Mouse (Mus musculus) hindbrain, embryonic 13.5 days (tissue): Measurements from ENCODE around the gene Pknox1. TPM values are rescaled to one million over a fixed set of nuclear protein-coding genes. Genes with fewer than 3 reads are reported as not detected.

ENCODE experiments used
- ATAC-seq: fragments of 200-750 bp; cut with Nextera tagmentation; 2 replicates; pipeline ENCODE4 v1.8.0; 2017; ENCODE audit warnings: moderate TSS enrichment; ENCODE audit not compliant: low FRiP score
- H3K27ac ChIP-seq: fragments of 300-500 bp; sonication (generic); 2 replicates; pipeline ENCODE4 v1.5.1; 2015; ENCODE audit warnings: inconsistent platforms, mild to moderate bottlenecking, moderate library complexity
- H3K27me3 ChIP-seq: fragments of 300-500 bp; sonication (generic); 2 replicates; pipeline ENCODE4 v1.6.1; 2015; ENCODE audit warnings: mild to moderate bottlenecking, inconsistent platforms
- H3K36me3 ChIP-seq: fragments of 300-500 bp; sonication (generic); 2 replicates; pipeline ENCODE4 v1.6.1; 2015; ENCODE audit warnings: mild to moderate bottlenecking, inconsistent platforms
- H3K4me1 ChIP-seq: fragments of 300-500 bp; sonication (generic); replicated peaks from 2 replicates; pipeline ENCODE4 v1.6.1; 2015; ENCODE audit warnings: inconsistent platforms
- H3K4me2 ChIP-seq: fragments of 300-500 bp; sonication (generic); 2 replicates; pipeline ENCODE4 v1.6.1; 2015; ENCODE audit warnings: inconsistent platforms, mild to moderate bottlenecking, moderate library complexity
- H3K4me3 ChIP-seq: fragments of 300-500 bp; sonication (generic); 2 replicates; pipeline ENCODE4 v1.5.1; 2015; ENCODE audit warnings: mild to moderate bottlenecking, inconsistent platforms
- H3K9ac ChIP-seq: fragments of 300-500 bp; sonication (generic); 2 replicates; pipeline ENCODE4 v1.6.1; 2015; ENCODE audit warnings: mild to moderate bottlenecking, inconsistent platforms
- H3K9me3 ChIP-seq: fragments of 300-500 bp; sonication (generic); 2 replicates; pipeline ENCODE4 v1.6.1; 2016; ENCODE audit warnings: inconsistent platforms
- WGBS: fragments of 180-500 bp; shearing (Covaris S2); methylation state at CpG from one replicate; pipeline ENCODE4 v1.1.7; 2015; 5-methylcytosine and 5-hydroxymethylcytosine counted together
- polyA plus RNA-seq: library from polyadenylated mRNA; unstranded; fragments of >200 nt; fragmentation: Nextera tagmentation; extraction: Ambion mirVana; gene quantifications from 2 replicates; pipeline ENCODE4 v1.2.1, GENCODE M21; 2015

Pknox1 gene
- polyA plus RNA-seq, 1 experiment from 2014 or later: 42.5 TPM

DNA sequence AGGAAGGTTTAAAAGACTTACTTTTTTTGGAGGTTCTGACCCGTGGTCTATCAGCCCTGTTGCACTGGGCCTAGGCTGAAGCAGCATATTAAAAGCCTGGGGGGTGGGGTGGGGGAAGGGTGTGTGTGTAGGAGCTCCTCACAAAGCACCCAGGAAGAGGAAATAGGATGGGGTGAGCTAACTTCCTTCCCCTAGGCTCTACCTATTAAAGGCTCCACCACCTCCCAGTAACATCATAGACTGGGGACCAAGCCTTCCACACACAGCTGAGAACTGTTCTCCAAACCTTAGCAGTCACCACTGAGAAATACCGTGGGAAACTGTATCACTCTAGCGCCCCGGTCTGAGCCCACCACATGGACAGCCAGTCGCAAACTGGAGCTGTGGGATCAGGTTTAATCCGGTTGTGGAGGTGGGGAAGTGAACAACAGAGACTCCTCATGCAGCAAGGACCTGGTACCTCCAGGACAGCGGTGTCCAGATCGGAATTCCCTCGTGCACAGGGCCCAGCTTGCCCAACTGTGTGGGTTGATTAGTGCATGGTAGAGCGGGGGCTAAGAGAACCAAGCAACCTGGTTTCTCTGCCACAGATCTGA, 6.5 kb upstream of the Pknox1 start:
- 81% methylated on average over 10 of the region's 10 CpGs for WGBS
- Histone ChIP-seq H3K4me3 (no peak overlapping the region), H3K27me3 (no peaks in the 10 kb centered on the region), H3K4me1 (peaks cover 25% of the 10 kb centered on the region), H3K36me3 (no peaks in the 10 kb centered on the region), H3K9me3 (no peaks in the 10 kb centered on the region), H3K4me2 (no peak overlapping the region), H3K9ac (no peak overlapping the region), H3K27ac (peak overlapping the region; percentile 71)
- ATAC-seq: no peak

DNA sequence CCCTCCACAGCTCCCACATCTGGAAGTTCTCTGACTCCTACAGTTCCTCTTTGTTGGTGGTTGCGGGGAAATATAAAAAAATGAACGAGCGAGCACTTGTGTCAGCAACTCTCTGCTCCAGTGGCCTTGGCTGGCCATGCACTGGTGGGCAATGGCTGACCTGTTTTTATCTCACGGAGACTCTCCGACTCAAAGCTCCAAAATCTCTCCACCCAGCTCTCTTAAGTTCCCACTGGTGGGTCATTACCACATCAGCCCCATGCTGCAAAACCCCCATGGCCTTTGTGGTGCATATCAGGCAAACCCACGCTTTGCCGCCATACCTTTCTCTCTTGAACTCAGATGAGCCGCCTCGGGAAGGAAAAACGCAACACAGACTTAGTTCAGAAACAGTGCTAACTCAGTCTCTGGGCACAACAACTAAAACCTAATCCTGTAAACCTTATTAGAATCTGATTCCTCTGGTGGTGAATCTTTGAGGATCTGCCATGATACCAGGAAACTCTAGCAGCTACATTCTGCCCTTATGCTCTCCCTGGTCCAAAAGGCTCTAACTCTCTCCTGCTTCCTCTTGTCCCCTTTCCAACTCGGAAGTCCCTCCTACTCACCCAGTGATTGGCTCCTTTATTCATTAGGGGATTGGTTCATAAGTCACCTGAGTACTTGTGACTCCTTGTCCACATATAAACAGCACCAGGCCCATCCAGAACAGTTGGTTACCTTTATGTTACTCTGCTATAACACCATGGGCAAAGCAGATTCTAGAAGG, 5.3 kb upstream of the Pknox1 start:
- H3K27me3 ChIP-seq: no peaks in the 10 kb centered on the region
- H3K9me3 ChIP-seq: no peaks in the 10 kb centered on the region
- WGBS: 89% methylated on average over 11 of the region's 11 CpGs
- no peak overlapping the region for H3K9ac ChIP-seq
- no peak overlapping the region for H3K4me2 ChIP-seq
- no peak for ATAC-seq
- no peak overlapping the region for H3K27ac ChIP-seq
- H3K36me3 ChIP-seq: no peaks in the 10 kb centered on the region
- peaks cover 32% of the 10 kb centered on the region for H3K4me1 ChIP-seq
- H3K4me3 ChIP-seq: no peak overlapping the region

DNA sequence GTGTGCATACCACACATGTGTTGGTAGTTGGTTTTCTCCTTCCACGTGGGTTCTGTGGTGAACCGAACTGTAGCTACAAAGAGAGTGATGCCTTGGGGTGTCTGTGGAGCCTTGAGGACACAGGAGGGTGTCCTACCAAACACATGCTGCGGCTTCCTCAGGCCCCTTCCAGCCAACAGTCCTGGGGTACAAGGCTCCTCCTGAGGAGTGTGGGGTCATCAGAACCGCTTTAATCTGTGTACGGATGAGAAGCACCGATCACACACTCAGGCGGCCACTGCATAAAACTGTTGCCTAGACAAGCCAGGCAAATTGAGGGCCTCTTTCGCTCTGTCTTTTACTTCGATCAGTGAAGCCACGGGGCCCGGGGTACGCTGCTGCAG, 911 bp upstream of the Pknox1 start:
- Histone ChIP-seq H3K36me3 (no peaks in the 10 kb centered on the region), H3K4me3 (peak overlapping the region; percentile 38), H3K27ac (peak overlapping the region; percentile 94), H3K4me1 (peaks cover 35% of the 10 kb centered on the region), H3K9me3 (no peaks in the 10 kb centered on the region), H3K9ac (peak overlapping the region; percentile 70), H3K27me3 (no peaks in the 10 kb centered on the region), H3K4me2 (peak overlapping the region; percentile 54)
- WGBS: 15% methylated on average over 12 of the region's 12 CpGs
- ATAC-seq: no peak

DNA sequence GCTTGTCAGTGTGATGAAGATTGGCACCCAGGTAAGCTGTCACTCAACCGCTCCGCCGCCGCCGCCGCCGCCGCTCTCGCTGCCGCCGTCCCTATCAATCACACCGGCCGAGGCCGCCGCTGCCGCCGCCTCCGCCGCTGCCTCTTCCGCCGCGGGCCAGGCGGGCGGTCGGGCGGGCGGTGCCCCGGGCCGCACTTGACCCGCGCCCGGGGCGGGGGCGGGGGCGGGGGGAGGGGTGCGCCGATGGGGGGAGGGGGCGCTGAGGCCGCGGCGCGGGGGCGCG, 265 bp downstream of the Pknox1 start:
- H3K9ac ChIP-seq: peak overlapping the region; percentile 96
- H3K4me3 ChIP-seq: peak overlapping the region; percentile 84
- H3K36me3 ChIP-seq: no peaks in the 10 kb centered on the region
- no peaks in the 10 kb centered on the region for H3K9me3 ChIP-seq
- H3K27me3 ChIP-seq: no peaks in the 10 kb centered on the region
- H3K4me1 ChIP-seq: peaks cover 47% of the 10 kb centered on the region
- ATAC-seq: no peak
- WGBS: 0% methylated on average over 23 of the region's 44 CpGs
- peak overlapping the region; percentile 83 for H3K4me2 ChIP-seq
- H3K27ac ChIP-seq: peak overlapping the region; percentile 99

GRCm38 (mm10) chr17:31565141-31566056, 865 bp downstream of the Pknox1 start:
- Histone ChIP-seq H3K4me3 (peak overlapping the region; percentile 84), H3K9me3 (no peaks in the 10 kb centered on the region), H3K27ac (peak overlapping the region; percentile 99), H3K27me3 (no peaks in the 10 kb centered on the region), H3K36me3 (no peaks in the 10 kb centered on the region), H3K4me2 (peak overlapping the region; percentile 83), H3K9ac (peak overlapping the region; percentile 96), H3K4me1 (peaks cover 52% of the 10 kb centered on the region)
- ATAC-seq: peak; percentile 63
- under 1% methylated on average over 73 of the region's 88 CpGs for WGBS

- Histone ChIP-seq H3K9ac (peak overlapping the region; percentile 96), H3K9me3 (no peaks in the 10 kb centered on the region), H3K27ac (peak overlapping the region; percentile 99; the same call in 1 of the 2 replicates), H3K27me3 (no peaks in the 10 kb centered on the region), H3K4me3 (peak overlapping the region; percentile 84), H3K4me2 (peak overlapping the region; percentile 83), H3K36me3 (no peaks in the 10 kb centered on the region), H3K4me1 (peaks cover 56% of the 10 kb centered on the region)
- 67% methylated on average over 6 of the region's 6 CpGs for WGBS
- ATAC-seq: no peak
Measured at GRCm38 (mm10) chr17:31566276-31566675, 1.7 kb downstream of the Pknox1 start.

- no peak overlapping the region for H3K27ac ChIP-seq
- H3K36me3 ChIP-seq: no peaks in the 10 kb centered on the region
- H3K4me3 ChIP-seq: no peak overlapping the region
- ATAC-seq: no peak
- H3K9me3 ChIP-seq: no peaks in the 10 kb centered on the region
- H3K9ac ChIP-seq: no peak overlapping the region
- peaks cover 49% of the 10 kb centered on the region for H3K4me1 ChIP-seq
- no peaks in the 10 kb centered on the region for H3K27me3 ChIP-seq
- no peak overlapping the region for H3K4me2 ChIP-seq
- 87% methylated on average over 1 of the region's 1 CpGs for WGBS
Measured at GRCm38 (mm10) chr17:31569756-31570155, 5.2 kb downstream of the Pknox1 start.

GRCm38 (mm10) chr17:31570321-31570925, 5.9 kb downstream of the Pknox1 start:
- H3K27me3 ChIP-seq: no peaks in the 10 kb centered on the region
- WGBS: 89% methylated on average over 9 of the region's 9 CpGs
- H3K27ac ChIP-seq: no peak overlapping the region
- no peak overlapping the region for H3K4me2 ChIP-seq
- H3K4me1 ChIP-seq: peaks cover 49% of the 10 kb centered on the region
- peaks cover 2% of the 10 kb centered on the region; the same call in 1 of the 2 replicates for H3K36me3 ChIP-seq
- H3K9me3 ChIP-seq: no peaks in the 10 kb centered on the region
- ATAC-seq: no peak
- H3K4me3 ChIP-seq: no peak overlapping the region
- H3K9ac ChIP-seq: no peak overlapping the region

DNA sequence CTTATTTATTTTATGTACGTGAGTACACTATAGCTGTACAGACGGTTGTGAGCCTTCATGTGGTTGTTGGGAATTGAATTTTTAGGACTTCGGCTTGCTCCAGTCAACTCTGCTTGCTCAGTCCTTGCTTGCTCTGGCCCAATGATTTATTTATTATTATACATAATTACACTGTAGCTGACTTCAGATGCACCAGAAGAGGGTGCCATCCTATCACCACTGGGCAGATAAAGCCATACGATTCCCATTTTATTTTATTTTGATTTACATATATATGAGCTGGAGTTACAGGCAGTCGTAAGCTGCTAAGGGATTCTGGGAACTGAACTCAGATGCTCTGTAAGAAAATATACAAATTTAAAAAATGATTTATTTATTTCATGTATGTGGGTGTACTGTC, 7.2 kb downstream of the Pknox1 start:
- peaks cover 38% of the 10 kb centered on the region for H3K4me1 ChIP-seq
- WGBS: 86% methylated on average over 5 of the region's 5 CpGs
- H3K9ac ChIP-seq: no peak overlapping the region
- no peak for ATAC-seq
- no peaks in the 10 kb centered on the region for H3K9me3 ChIP-seq
- no peaks in the 10 kb centered on the region for H3K27me3 ChIP-seq
- H3K27ac ChIP-seq: no peak overlapping the region
- H3K36me3 ChIP-seq: peaks cover 5% of the 10 kb centered on the region; the same call in 1 of the 2 replicates
- H3K4me3 ChIP-seq: no peak overlapping the region
- H3K4me2 ChIP-seq: no peak overlapping the region

GRCm38 (mm10) chr17:31574662-31575061, 10.1 kb downstream of the Pknox1 start:
- H3K4me2 ChIP-seq: no peak overlapping the region
- H3K36me3 ChIP-seq: peaks cover 5% of the 10 kb centered on the region; the same call in 1 of the 2 replicates
- peaks cover 10% of the 10 kb centered on the region for H3K4me1 ChIP-seq
- WGBS: 89% methylated on average over 7 of the region's 7 CpGs
- no peaks in the 10 kb centered on the region for H3K9me3 ChIP-seq
- H3K9ac ChIP-seq: no peak overlapping the region
- H3K27ac ChIP-seq: no peak overlapping the region
- ATAC-seq: no peak
- H3K4me3 ChIP-seq: no peak overlapping the region
- H3K27me3 ChIP-seq: no peaks in the 10 kb centered on the region

GRCm38 (mm10) chr17:31576394-31577175, 12.1 kb downstream of the Pknox1 start:
- 92% methylated on average over 10 of the region's 10 CpGs for WGBS
- H3K4me1 ChIP-seq: peaks cover 18% of the 10 kb centered on the region
- no peak overlapping the region for H3K9ac ChIP-seq
- no peaks in the 10 kb centered on the region for H3K9me3 ChIP-seq
- peaks cover 5% of the 10 kb centered on the region; the same call in 1 of the 2 replicates for H3K36me3 ChIP-seq
- no peaks in the 10 kb centered on the region for H3K27me3 ChIP-seq
- H3K27ac ChIP-seq: no peak overlapping the region
- no peak overlapping the region for H3K4me2 ChIP-seq
- no peak for ATAC-seq
- H3K4me3 ChIP-seq: no peak overlapping the region
